Mouse (Mus musculus): ENCODE measurements around the gene Ncbp1.

DNA sequence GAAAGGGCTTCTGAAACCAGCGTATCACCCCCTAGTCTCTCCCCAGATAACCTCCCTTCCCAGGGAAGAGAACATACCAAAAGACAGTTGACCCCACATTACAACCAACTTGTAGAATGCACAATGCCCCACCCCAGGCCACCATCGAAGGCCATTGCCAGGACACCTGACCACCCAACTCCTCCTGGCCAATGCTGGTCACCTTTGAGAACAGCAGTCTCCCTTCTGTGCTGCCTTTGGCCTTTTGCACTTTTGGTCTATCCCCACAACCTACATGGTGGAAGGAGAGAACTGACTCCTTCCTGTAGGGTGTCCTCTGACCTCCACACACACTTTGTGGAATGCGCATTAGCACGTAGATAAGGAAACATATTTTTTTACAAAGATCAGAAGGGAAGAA is 20.9 kb upstream of the Ncbp1 start:
- TF ChIP-seq CTCF (IDR thresholded peaks at IDR 0.05; ENCODE audit: low read depth) (no peak), EP300 (optimal IDR thresholded peaks at IDR 0.05) (no peak)

Measured in stomach, postnatal 0 days (tissue).